Mouse (Mus musculus) lung, postnatal 0 days (tissue): Measurements from ENCODE around the gene Psma5.

ENCODE experiments used
- CTCF ChIP-seq: IDR thresholded peaks from 2 replicates; pipeline ENCODE4 v1.5.1; 2016; ENCODE audit warnings: antibody characterized with exemption, mild to moderate bottlenecking
- EP300 ChIP-seq: IDR thresholded peaks from 2 replicates; pipeline ENCODE4 v1.6.1; 2016; ENCODE audit warnings: antibody characterized with exemption, mild to moderate bottlenecking, control low read depth

DNA sequence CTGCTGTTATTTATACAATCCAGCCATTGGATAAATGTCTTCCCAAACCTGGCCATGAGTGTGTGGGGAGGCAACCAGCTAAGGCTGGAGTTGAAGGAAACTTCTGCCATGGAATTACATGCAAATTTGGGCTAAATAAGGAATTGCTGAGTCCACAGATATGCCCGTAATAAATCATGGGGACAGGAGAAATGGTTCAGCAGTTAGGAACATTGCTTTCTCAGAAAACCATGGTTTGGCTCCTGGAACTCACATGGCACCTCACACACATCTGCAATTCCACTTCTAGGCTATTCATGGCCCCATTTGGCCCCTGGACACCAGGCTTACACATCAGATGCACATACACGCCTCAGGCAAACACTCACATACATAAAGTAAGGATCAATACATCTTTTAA is 29.2 kb upstream of the Psma5 start:
- TF ChIP-seq CTCF = no peak
- TF ChIP-seq EP300 = no peak
